ENCODE assay signal across 8 mouse cellular contexts in genomic region chr4:47227756-47228155, GRCm38 (mm10). TPM values are rescaled to one million over a fixed set of nuclear protein-coding genes. Genes with fewer than 3 reads are reported as not detected.
A peak's percentile ranks its signal among the peaks of the same experiment; 100 is the strongest.
DNase-seq lines count a peak whose midpoint lies in the region; ATAC-seq and TF ChIP-seq lines count a peak whose summit lies in the region.
"Had no signal": no experiment of that assay in that cellular context is flagged by ENCODE, and none has a peak within 500 bp of the region (broad histone marks: within the 10 kb centered on the region; RNA-seq: fewer than 3 reads in every experiment).

No protein-coding gene starts in this region.

- no peak overlapping the region for H3K4me3 ChIP-seq in lung, embryonic 14.5 days (ENCODE audit: low read depth, low read length)
- no peak overlapping the region for H3K4me3 ChIP-seq in lung, adult 2 months (replicated peaks; ENCODE audit: extremely low read depth, low read depth, low read length)
- H3K4me3 ChIP-seq in midbrain, embryonic 16.5 days (ENCODE audit: low read depth, low read length) = no peak overlapping the region
- H3K4me3 ChIP-seq: neural tube, embryonic 12.5 days had no signal

- H3K4me2 ChIP-seq in lung, embryonic 14.5 days = no peak overlapping the region
- no peak overlapping the region for H3K4me2 ChIP-seq in midbrain, embryonic 16.5 days (ENCODE audit: low read length)
- H3K4me2 ChIP-seq: neural tube, embryonic 12.5 days had no signal

- TF ChIP-seq CTCF in lung, embryonic 14.5 days (IDR thresholded peaks at IDR 0.05; ENCODE audit: low read depth) = no peak
- TF ChIP-seq CTCF in lung, adult 2 months (IDR thresholded peaks at IDR 0.05; ENCODE audit: insufficient read depth, low read length) = no peak

- TF ChIP-seq POLR2A in lung, adult 2 months (IDR thresholded peaks at IDR 0.05; ENCODE audit: borderline replicate concordance, extremely low read depth, low read depth, low read length) = no peak

- DNase-seq in lung, embryonic 14.5 days = peak; percentile 57
- no peak for DNase-seq in lung, adult 2 months
- peak; percentile 63 for DNase-seq in gastrocnemius, postnatal 25 days
- peak; percentile 62 to 86 for DNase-seq in layer of hippocampus, adult 18-20 months (ENCODE audit: low spot score in 2 of 2)
- no peak for DNase-seq in adrenal gland, postnatal 25 days
- no peak for DNase-seq in natural killer cell, adult 2 months (ENCODE audit: low spot score in 2 of 2)

- no peak overlapping the region for H3K9ac ChIP-seq in lung, embryonic 14.5 days
- H3K9ac ChIP-seq in midbrain, embryonic 16.5 days (ENCODE audit: low read depth, low read length) = no peak overlapping the region
- H3K9ac ChIP-seq: neural tube, embryonic 12.5 days had no signal

- H3K27ac ChIP-seq in lung, embryonic 14.5 days (ENCODE audit: low read depth) = no peak overlapping the region
- no peak overlapping the region for H3K27ac ChIP-seq in midbrain, embryonic 16.5 days (ENCODE audit: low read length)
- H3K27ac ChIP-seq: neural tube, embryonic 12.5 days had no signal

- H3K4me1 ChIP-seq in lung, embryonic 14.5 days (ENCODE audit: insufficient read depth) = peaks cover 4% of the 10 kb centered on the region; the same call in 1 of the 2 replicates
- peaks cover 4% of the 10 kb centered on the region; the same call in 1 of the 2 replicates for H3K4me1 ChIP-seq in lung, adult 2 months (ENCODE audit: control insufficient read depth, insufficient read depth, low read length)
- 0 out of 2 replicates have a peak, but pooled peaks cover 5% of the 10 kb centered on the region for H3K4me1 ChIP-seq in midbrain, embryonic 16.5 days (ENCODE audit: control insufficient read depth, insufficient read depth, low read length)
- H3K4me1 ChIP-seq: neural tube, embryonic 12.5 days had no signal

- peak; percentile 63 for ATAC-seq in lung, embryonic 14.5 days (ENCODE audit: insufficient read depth)
- peak; percentile 81 for ATAC-seq in midbrain, embryonic 16.5 days

- no peaks in the 10 kb centered on the region for H3K36me3 ChIP-seq in lung, embryonic 14.5 days (ENCODE audit: insufficient read depth)
- H3K36me3 ChIP-seq in midbrain, embryonic 16.5 days (ENCODE audit: control insufficient read depth, insufficient read depth, low read length) = no peaks in the 10 kb centered on the region
- H3K36me3 ChIP-seq: neural tube, embryonic 12.5 days had no signal

- H3K9me3 ChIP-seq in lung, embryonic 14.5 days (ENCODE audit: low read depth, low read length) = no peaks in the 10 kb centered on the region
- no peaks in the 10 kb centered on the region for H3K9me3 ChIP-seq in midbrain, embryonic 16.5 days (replicated peaks; ENCODE audit: control insufficient read depth, low read length, poor library complexity, severe bottlenecking)
- H3K9me3 ChIP-seq: neural tube, embryonic 12.5 days had no signal

- H3K27me3 ChIP-seq in lung, embryonic 14.5 days (ENCODE audit: insufficient read depth, low read length) = no peaks in the 10 kb centered on the region
- H3K27me3 ChIP-seq in midbrain, embryonic 16.5 days (ENCODE audit: control insufficient read depth, insufficient read depth, low read depth, low read length) = no peaks in the 10 kb centered on the region
- H3K27me3 ChIP-seq: neural tube, embryonic 12.5 days had no signal

- WGBS in lung, embryonic 14.5 days = 38% methylated on average over 6 of the region's 6 CpGs
- WGBS in lung, adult 2 months = 45% methylated on average over 6 of the region's 6 CpGs
- 63% methylated on average over 6 of the region's 6 CpGs for whole genome bisulfite sequencing in midbrain, embryonic 16.5 days

RNA-seq across cellular contexts. Expression of gene Col15a1, which starts 19.8 kb away (rescaled TPM):
- polyA plus RNA-seq in lung, embryonic 14.5 days (2014; fragmentation: Nextera tagmentation; extraction: Ambion mirVana) = 22.1 and 22.8 TPM in 2 replicates
- 18.5 and 24.4 TPM in 2 replicates for polyA plus RNA-seq in lung, adult 2 months (2012; rRNA removed)
- 10 to 100 TPM; 64.7 to 68.2 TPM for total RNA-seq in gastrocnemius, postnatal 25 days (2021)
- 1 to 10 TPM; 2.4 to 4.6 TPM for total RNA-seq in layer of hippocampus, adult 18-20 months (2021)
- polyA plus RNA-seq in midbrain, embryonic 16.5 days (2015; fragmentation: Nextera tagmentation; extraction: Ambion mirVana) = 3.4 and 5.3 TPM in 2 replicates
- 36.1 and 38.6 TPM in 2 replicates for total RNA-seq in adrenal gland, postnatal 25 days (2021)

Comparison
In these comparisons a context has a peak if more than half of its experiments do, and no peak if none do; other contexts are left out.
1. DNase-seq: peak in lung, embryonic 14.5 days (single experiment), gastrocnemius, postnatal 25 days (single experiment) and layer of hippocampus, adult 18-20 months (2 of 2); none in lung, adult 2 months (single experiment), adrenal gland, postnatal 25 days (single experiment) and natural killer cell, adult 2 months (0 of 2).